Mouse (Mus musculus): ENCODE results near the gene Nxnl1. TPM values are rescaled to one million over a fixed set of nuclear protein-coding genes. Genes with fewer than 3 reads are reported as not detected.
A peak's percentile ranks its signal among the peaks of the same experiment; 100 is the strongest.

The Nxnl1 gene
- total RNA-seq, 1 experiment, result not detected

DNA sequence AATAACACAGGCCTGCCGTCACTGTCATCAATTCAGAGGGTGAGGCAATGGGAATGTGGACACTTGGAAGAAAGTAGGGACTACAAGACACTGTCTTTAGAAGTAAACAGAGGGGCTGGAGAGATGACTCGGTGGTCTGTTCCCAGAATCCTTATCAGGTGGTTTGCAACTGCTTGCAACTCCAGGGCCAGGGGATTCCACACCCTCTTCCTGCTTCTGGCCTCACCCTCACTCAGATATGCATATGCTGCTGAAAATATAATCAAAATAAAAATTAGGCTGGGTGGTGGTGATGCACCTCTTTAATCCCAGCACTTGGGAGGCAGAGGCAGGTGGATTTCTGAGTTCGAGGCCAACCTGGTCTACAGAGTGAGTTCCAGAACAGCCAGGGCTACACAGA, 6.3 kb downstream of the Nxnl1 start:
- H3K9me3 ChIP-seq (ENCODE audit: control insufficient read depth, insufficient read depth, low read depth, low read length), result no peaks in the 10 kb centered on the region
- no peak for DNase-seq (ENCODE audit: low read depth, low spot score)

DNA sequence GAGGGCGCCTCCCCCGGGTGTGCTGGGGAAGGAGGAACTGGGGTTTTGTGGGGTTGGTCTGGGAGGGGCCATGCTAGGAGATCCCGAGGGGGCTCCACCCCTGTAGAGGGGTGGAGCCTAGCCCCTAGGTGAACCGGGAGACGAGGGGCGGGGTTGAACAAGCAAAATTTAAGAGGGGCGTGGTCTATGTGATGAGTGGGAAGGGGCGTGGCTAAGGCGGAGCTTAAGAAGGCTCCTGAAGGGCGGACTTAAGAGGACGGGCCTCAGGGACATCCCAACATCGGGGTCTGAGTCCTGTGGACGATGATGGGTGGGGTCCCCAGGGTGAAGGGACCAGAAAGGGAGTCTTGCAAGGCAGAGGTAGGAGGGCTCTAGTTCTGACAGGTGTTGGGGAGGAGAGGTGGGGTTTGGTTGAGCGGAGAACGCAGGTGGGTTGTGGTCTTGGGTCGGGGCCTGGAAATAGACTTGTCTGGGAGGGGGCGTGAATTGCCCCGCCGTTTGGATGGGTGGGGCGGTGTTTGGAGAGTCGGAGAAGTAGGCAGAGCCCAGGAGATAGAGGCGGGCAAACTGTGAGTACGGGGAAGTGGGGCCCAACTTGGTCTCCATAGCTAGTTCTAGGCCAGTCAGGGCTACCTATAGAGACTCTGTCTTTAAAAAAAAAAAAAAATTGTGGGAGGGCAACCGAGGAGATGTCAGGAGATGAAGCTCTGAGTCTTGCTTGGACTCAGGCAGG, 7.3 kb downstream of the Nxnl1 start:
- in situ Hi-C loops (cut with MboI; ENCODE audit: low sequenced_read_pairs in 2 of 2, unreplicated experiment in 2 of 2), result no loop called here
- DNase-seq (ENCODE audit: low read depth, low spot score), result peak; percentile 99
- Histone ChIP-seq H3K9me3 (ENCODE audit: control insufficient read depth, insufficient read depth, low read depth, low read length) (no peaks in the 10 kb centered on the region), H3K27ac (ENCODE audit: insufficient read depth, low read depth, low read length, poor library complexity, severe bottlenecking) (no peak overlapping the region), H3K9ac (ENCODE audit: insufficient read depth, low read depth, low read length, poor library complexity, severe bottlenecking) (peak overlapping the region; percentile 70), H3K4me1 (ENCODE audit: control insufficient read depth in 2 of 2, insufficient read depth in 2 of 2, low read length in 2 of 2, poor library complexity in 1 of 2) (no peaks in the 10 kb centered on the region; a peak in 1 of 4 replicates), H3K4me3 (ENCODE audit: insufficient read depth in 1 of 2, low read depth in 1 of 2, low read length in 2 of 2, poor library complexity in 1 of 2, severe bottlenecking in 1 of 2) (peak overlapping the region; percentile 73 to 74), H3K36me3 (ENCODE audit: control insufficient read depth, insufficient read depth, low read length, poor library complexity, severe bottlenecking) (no peaks in the 10 kb centered on the region)
- no peak for TF ChIP-seq ZNF384 (IDR thresholded peaks at IDR 0.05; ENCODE audit: low read depth, low read length)
- TF ChIP-seq CHD2 (IDR thresholded peaks at IDR 0.05; ENCODE audit: low read depth, low read length), result no peak
- no peak for TF ChIP-seq ZC3H11A (IDR thresholded peaks at IDR 0.05; ENCODE audit: borderline replicate concordance, low read depth, low read length)
- TF ChIP-seq HCFC1 (IDR thresholded peaks at IDR 0.05; ENCODE audit: borderline replicate concordance, insufficient read depth, low read length), result no peak

More for the DNA sequence above, 6.3 kb downstream of the Nxnl1 start:
- H3K9ac ChIP-seq (ENCODE audit: insufficient read depth, low read depth, low read length, poor library complexity, severe bottlenecking), result no peak overlapping the region
- no peak overlapping the region for H3K4me3 ChIP-seq (ENCODE audit: insufficient read depth in 1 of 2, low read depth in 1 of 2, low read length in 2 of 2, poor library complexity in 1 of 2, severe bottlenecking in 1 of 2)
- H3K36me3 ChIP-seq (ENCODE audit: control insufficient read depth, insufficient read depth, low read length, poor library complexity, severe bottlenecking), result no peaks in the 10 kb centered on the region
- in situ Hi-C loops (cut with MboI; ENCODE audit: low sequenced_read_pairs in 2 of 2, unreplicated experiment in 2 of 2), result no loop called here
- TF ChIP-seq CHD2 (IDR thresholded peaks at IDR 0.05; ENCODE audit: low read depth, low read length) (no peak), ZNF384 (IDR thresholded peaks at IDR 0.05; ENCODE audit: low read depth, low read length) (no peak)
- H3K27ac ChIP-seq (ENCODE audit: insufficient read depth, low read depth, low read length, poor library complexity, severe bottlenecking), result no peak overlapping the region
- no peaks in the 10 kb centered on the region; a peak in 1 of 4 replicates for H3K4me1 ChIP-seq (ENCODE audit: control insufficient read depth in 2 of 2, insufficient read depth in 2 of 2, low read length in 2 of 2, poor library complexity in 1 of 2)

DNA sequence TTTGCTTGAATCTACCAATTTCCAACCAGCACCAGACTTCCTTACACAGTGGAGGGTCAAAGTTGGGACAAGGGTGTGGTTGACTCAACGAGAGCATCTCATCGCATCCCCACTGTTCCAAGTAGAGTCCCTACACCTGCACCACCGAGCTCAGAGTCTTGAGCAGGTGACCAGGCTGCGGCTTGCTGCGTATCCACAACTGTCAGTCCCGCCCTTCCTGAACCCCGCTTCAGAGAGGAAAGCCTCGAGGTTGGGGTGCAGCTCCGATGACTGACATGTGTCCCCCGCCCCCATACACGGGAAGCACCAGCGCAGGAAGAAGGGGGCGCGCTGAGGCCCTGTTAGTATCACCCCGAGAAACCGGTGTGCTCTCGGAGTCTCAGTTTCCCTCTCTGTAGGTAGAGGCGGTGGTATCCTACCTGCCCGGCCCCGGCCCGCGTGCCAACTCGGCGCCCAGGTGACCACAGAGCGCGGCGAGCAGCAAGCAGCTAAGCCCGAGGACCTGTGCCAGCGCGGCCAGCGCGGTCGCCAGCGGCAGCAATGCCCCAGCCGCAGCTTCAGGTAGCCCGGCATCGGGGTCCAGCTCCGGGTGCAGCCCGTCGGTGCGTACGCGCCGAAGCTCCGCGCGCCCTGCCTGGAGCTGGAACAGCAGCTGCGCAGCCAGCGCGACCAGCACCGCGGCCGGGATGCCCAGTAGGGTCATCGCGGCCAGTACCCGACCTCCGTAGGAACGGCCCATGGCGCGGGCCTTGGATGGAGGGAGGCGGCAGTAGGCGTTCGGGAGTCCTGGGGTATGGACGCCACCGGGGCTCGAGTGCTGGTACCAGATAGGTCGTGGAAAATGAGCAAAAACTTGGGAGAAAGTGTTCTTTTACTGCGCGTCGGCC, 8.1 kb downstream of the Nxnl1 start, which contains the start of gene Tmem221:
TSS of gene Tmem221 (minus strand) at position 801 of the 887 bp plus-strand sequence.
- in situ Hi-C loops (cut with MboI; ENCODE audit: low sequenced_read_pairs in 2 of 2, unreplicated experiment in 2 of 2), result no loop called here
- Histone ChIP-seq H3K4me1 (ENCODE audit: control insufficient read depth in 2 of 2, insufficient read depth in 2 of 2, low read length in 2 of 2, poor library complexity in 1 of 2) (no peaks in the 10 kb centered on the region; a peak in 1 of 4 replicates), H3K9me3 (ENCODE audit: control insufficient read depth, insufficient read depth, low read depth, low read length) (no peaks in the 10 kb centered on the region), H3K27ac (ENCODE audit: insufficient read depth, low read depth, low read length, poor library complexity, severe bottlenecking) (no peak within 1 kb of the TSS), H3K36me3 (ENCODE audit: control insufficient read depth, insufficient read depth, low read length, poor library complexity, severe bottlenecking) (no peaks in the 10 kb centered on the region), H3K9ac (ENCODE audit: insufficient read depth, low read depth, low read length, poor library complexity, severe bottlenecking) (peak within 1 kb of the TSS; percentile 70), H3K4me3 (ENCODE audit: insufficient read depth in 1 of 2, low read depth in 1 of 2, low read length in 2 of 2, poor library complexity in 1 of 2, severe bottlenecking in 1 of 2) (peak within 1 kb of the TSS; percentile 73 to 74)
- no peak for DNase-seq (ENCODE audit: low read depth, low spot score)
- TF ChIP-seq HCFC1 (IDR thresholded peaks at IDR 0.05; ENCODE audit: borderline replicate concordance, insufficient read depth, low read length) (no peak), MAFK (IDR thresholded peaks at IDR 0.05; ENCODE audit: insufficient read depth, low read depth, low read length) (no peak), ZC3H11A (IDR thresholded peaks at IDR 0.05; ENCODE audit: borderline replicate concordance, low read depth, low read length) (no peak), ZNF384 (IDR thresholded peaks at IDR 0.05; ENCODE audit: low read depth, low read length) (no peak), CHD2 (IDR thresholded peaks at IDR 0.05; ENCODE audit: low read depth, low read length) (no peak)

DNA sequence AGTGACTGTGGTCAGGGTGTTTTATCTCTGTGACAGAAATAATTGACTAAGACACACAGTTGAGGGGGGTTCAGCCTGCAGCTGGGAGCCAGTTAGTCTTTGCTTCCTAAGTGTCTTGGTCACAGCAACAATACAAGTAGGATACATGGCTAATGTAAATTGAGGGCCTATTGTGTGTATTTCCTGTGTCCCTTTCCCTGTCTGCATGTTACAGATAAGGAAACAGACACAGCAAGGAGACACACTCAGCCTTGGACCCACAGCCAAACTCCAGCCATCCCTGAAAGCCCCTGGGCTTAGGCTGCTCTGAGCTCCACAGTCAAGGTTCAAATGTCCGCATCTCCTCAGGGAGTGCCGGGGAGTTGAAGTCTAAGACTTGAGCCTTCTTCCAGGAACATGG, 11.8 kb downstream of the Nxnl1 start:
- TF ChIP-seq ZNF384 (IDR thresholded peaks at IDR 0.05; ENCODE audit: low read depth, low read length) (no peak), ZC3H11A (IDR thresholded peaks at IDR 0.05; ENCODE audit: borderline replicate concordance, low read depth, low read length) (no peak), MAFK (IDR thresholded peaks at IDR 0.05; ENCODE audit: insufficient read depth, low read depth, low read length) (no peak), CHD2 (IDR thresholded peaks at IDR 0.05; ENCODE audit: low read depth, low read length) (no peak), HCFC1 (IDR thresholded peaks at IDR 0.05; ENCODE audit: borderline replicate concordance, insufficient read depth, low read length) (no peak)
- no peaks in the 10 kb centered on the region for H3K9me3 ChIP-seq (ENCODE audit: control insufficient read depth, insufficient read depth, low read depth, low read length)
- DNase-seq (ENCODE audit: low read depth, low spot score), result no peak
- no peaks in the 10 kb centered on the region; a peak in 1 of 4 replicates for H3K4me1 ChIP-seq (ENCODE audit: control insufficient read depth in 2 of 2, insufficient read depth in 2 of 2, low read length in 2 of 2, poor library complexity in 1 of 2)
- H3K27ac ChIP-seq (ENCODE audit: insufficient read depth, low read depth, low read length, poor library complexity, severe bottlenecking), result no peak overlapping the region
- H3K36me3 ChIP-seq (ENCODE audit: control insufficient read depth, insufficient read depth, low read length, poor library complexity, severe bottlenecking), result no peaks in the 10 kb centered on the region
- in situ Hi-C loops (cut with MboI; ENCODE audit: low sequenced_read_pairs in 2 of 2, unreplicated experiment in 2 of 2), result no loop called here
- H3K4me3 ChIP-seq (ENCODE audit: insufficient read depth in 1 of 2, low read depth in 1 of 2, low read length in 2 of 2, poor library complexity in 1 of 2, severe bottlenecking in 1 of 2), result no peak overlapping the region
- no peak overlapping the region for H3K9ac ChIP-seq (ENCODE audit: insufficient read depth, low read depth, low read length, poor library complexity, severe bottlenecking)
